Mouse (Mus musculus) liver, postnatal 0 days (tissue): Measurements from ENCODE around the gene Ankrd13a. TPM values are rescaled to one million over a fixed set of nuclear protein-coding genes. Genes with fewer than 3 reads are reported as not detected.
A peak's percentile ranks its signal among the peaks of the same experiment; 100 is the strongest.
"Not testable (repeated sequence)": the region's sequence is repeated elsewhere in the genome, so short reads cannot be mapped to it uniquely, and the experiment has no call there.

Experiments used
- ATAC-seq: fragments of 200-750 bp; cut with Nextera tagmentation; 2 replicates; pipeline ENCODE4 v1.8.0; 2017; ENCODE audit warnings: mild to moderate bottlenecking, moderate library complexity
- DNase-seq: peaks from one replicate; pipeline ENCODE4 v3.0.0-alpha.2; 2016
- H3K27ac ChIP-seq: fragments of 300-500 bp; sonication (generic); 2 replicates; pipeline ENCODE4 v1.5.1; 2014; ENCODE audit warnings: antibody characterized with exemption, moderate library complexity, mild to moderate bottlenecking, low read depth
- H3K27me3 ChIP-seq: fragments of 300-500 bp; sonication (generic); 2 replicates; pipeline ENCODE4 v1.6.1; 2014; ENCODE audit warnings: low read length, control low read depth, mixed read lengths; ENCODE audit not compliant: insufficient read depth
- H3K36me3 ChIP-seq: fragments of 300-500 bp; sonication (generic); replicated peaks from 2 replicates; pipeline ENCODE4 v1.6.1; 2014; ENCODE audit warnings: mild to moderate bottlenecking, control low read depth, low read length, moderate library complexity, mixed read lengths; ENCODE audit not compliant: insufficient read depth
- H3K4me1 ChIP-seq: fragments of 300-500 bp; sonication (generic); 2 replicates; pipeline ENCODE4 v1.6.1; 2014; ENCODE audit warnings: antibody characterized with exemption, mild to moderate bottlenecking, control low read depth; ENCODE audit not compliant: insufficient read depth
- H3K4me2 ChIP-seq: fragments of 300-500 bp; sonication (generic); 2 replicates; pipeline ENCODE4 v1.6.1; 2014; ENCODE audit warnings: low read depth, mild to moderate bottlenecking, low read length, moderate library complexity, mixed read lengths
- H3K4me3 ChIP-seq: fragments of 300-500 bp; sonication (generic); 2 replicates; pipeline ENCODE4 v1.5.1; 2014; ENCODE audit warnings: low read depth, low read length
- H3K9ac ChIP-seq: fragments of 300-500 bp; sonication (generic); replicated peaks from 2 replicates; pipeline ENCODE4 v1.6.1; 2014; ENCODE audit warnings: mild to moderate bottlenecking, moderate library complexity
- H3K9me3 ChIP-seq: fragments of 300-500 bp; sonication (generic); 2 replicates; pipeline ENCODE4 v1.6.1; 2016; ENCODE audit warnings: mild to moderate bottlenecking, control low read depth, low read length, mixed read lengths
- CTCF ChIP-seq: sonication (generic); IDR thresholded peaks from 2 replicates; pipeline ENCODE4 v1.5.1; 2016; ENCODE audit warnings: antibody characterized with exemption, low read depth
- EP300 ChIP-seq: IDR thresholded peaks from 2 replicates; pipeline ENCODE4 v1.6.1; 2016; ENCODE audit warnings: antibody characterized with exemption, low read depth, mild to moderate bottlenecking
- WGBS: fragments of 180-500 bp; shearing (Covaris S2); extraction: QIAGEN DNeasy Blood & Tissue Kit; methylation state at CpG from one replicate; pipeline ENCODE4 v1.1.7; 2014; ENCODE audit not compliant: insufficient replicate concordance; 5-methylcytosine and 5-hydroxymethylcytosine counted together
- microRNA-seq: library from miRNA; unstranded; fragments of <30 nt; microRNA quantifications from one replicate; pipeline ENCODE4, GENCODE M21; 2016
- polyA plus RNA-seq: library from polyadenylated mRNA; unstranded; fragments of >200 nt; fragmentation: Nextera tagmentation; extraction: Ambion mirVana; gene quantifications from 2 replicates; pipeline ENCODE4 v1.2.1, GENCODE M21; 2015

Gene Ankrd13a
- polyA plus RNA-seq, 1 experiment from 2014 or later = 26.7 TPM

DNA sequence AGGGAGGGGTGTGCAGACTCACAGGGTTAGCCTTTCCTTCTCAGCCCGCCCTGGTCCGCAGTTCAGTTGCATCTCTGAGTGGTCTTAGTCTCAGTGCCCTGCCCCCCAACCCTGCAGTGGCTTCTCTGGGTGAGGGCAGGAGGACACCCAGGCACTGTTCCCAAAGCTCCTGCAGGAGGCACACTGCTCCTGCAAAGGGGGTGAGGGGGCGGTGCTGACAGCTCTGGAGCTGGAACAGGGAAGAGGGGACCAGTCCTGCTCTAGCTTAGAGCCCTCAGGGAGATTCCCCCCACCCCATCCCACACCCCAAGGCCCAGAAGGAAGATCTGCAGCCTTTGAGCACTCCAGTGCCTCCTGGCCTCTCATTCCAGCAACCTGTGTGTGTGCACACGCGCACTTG is 68.2 kb downstream of the Ankrd13a start:
- no peaks in the 10 kb centered on the region for H3K27me3 ChIP-seq
- H3K9ac ChIP-seq = no peak overlapping the region
- H3K4me2 ChIP-seq = no peak overlapping the region
- no peak for ATAC-seq
- DNase-seq = no peak
- H3K36me3 ChIP-seq = no peaks in the 10 kb centered on the region
- H3K4me1 ChIP-seq = no peaks in the 10 kb centered on the region
- TF ChIP-seq EP300 = no peak
- TF ChIP-seq CTCF = no peak
- no peak overlapping the region for H3K4me3 ChIP-seq
- H3K9me3 ChIP-seq = no peaks in the 10 kb centered on the region
- WGBS = 77% methylated on average over 5 of the region's 5 CpGs
- no peak overlapping the region for H3K27ac ChIP-seq

DNA sequence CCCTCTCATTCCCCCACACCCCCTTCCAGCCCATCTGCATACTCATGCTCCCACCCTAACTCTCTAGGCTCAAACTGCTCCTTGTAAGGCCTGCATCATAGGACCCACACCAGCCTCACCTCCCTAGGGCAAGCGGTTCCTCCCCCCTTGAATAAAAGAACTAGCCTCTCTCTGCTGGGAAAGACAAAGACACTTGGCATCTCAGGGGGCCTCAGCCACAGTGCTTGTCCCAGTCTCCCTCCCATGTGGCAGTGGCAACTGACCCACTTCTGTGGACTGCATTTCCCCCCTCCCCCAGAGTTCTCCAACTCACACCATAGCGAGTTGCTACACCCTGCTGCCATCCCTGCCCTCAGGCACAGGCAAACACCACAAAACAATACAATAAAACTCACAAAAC is 69.9 kb downstream of the Ankrd13a start:
- not testable (repeated sequence) for DNase-seq, H3K4me2 ChIP-seq, H3K27ac ChIP-seq, H3K9ac ChIP-seq, ATAC-seq, H3K27me3 ChIP-seq, H3K4me3 ChIP-seq, H3K9me3 ChIP-seq, H3K36me3 ChIP-seq, H3K4me1 ChIP-seq
- 79% methylated on average over 2 of the region's 2 CpGs for WGBS

DNA sequence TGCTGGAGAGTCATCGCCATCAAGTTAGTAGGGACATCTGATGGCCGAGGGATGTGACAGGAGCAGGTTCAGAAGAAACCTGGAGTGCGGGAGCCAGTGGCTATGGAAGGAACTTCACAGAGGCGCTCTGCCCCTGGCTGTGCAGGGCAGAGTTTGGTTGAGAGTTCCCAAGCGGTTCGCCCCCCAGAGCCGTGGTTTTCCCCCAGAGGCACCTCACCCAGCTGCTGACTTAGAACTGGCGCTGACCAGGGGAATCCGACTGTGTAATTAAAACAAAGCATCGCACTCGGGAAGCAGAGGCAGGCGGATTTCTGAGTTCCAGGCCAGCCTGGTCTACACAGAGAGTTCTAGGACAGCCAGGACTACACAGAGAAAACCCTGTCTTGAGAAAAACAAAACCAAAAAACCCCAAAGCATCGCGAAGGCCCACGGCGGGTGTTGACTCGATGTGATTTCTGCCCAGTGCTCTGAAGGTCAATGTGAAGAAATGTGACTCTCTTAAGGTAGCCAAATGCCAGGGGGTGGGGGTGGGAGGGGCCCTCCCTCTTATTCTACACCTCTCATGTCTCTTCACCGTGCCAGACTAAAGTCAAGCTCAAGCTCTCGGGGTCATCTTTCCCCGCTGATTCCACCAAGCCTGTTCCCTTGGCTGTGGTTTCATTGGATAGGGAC is 77.2 kb downstream of the Ankrd13a start:
- ATAC-seq = peak; percentile 56
- TF ChIP-seq CTCF (no peak), EP300 (no peak)

DNA sequence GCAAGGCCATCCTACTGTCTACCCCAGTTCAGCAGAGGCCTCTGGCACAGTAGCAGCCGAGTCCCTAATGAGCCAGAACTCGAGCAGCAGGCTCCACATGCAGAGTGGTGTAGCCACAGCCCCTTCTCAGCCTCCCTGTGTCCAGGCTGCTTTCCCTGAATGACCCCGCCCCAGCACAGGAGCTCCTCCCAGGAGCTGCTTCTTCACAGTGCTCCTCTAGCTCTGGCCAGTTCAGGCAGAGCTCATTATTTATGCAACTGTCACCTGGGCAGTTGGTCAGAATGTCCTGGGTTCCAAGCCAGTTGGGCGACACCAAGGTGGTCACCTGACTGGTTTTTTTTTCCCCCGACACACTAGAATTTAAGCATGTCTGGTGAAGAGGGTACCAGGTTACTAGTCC is 78.9 kb downstream of the Ankrd13a start, which contains the start of gene 4930519G04Rik:
4930519G04Rik (plus strand) TSS at position 301 of the 400 bp plus-strand sequence.
- H3K4me2 ChIP-seq, H3K27ac ChIP-seq, DNase-seq, H3K36me3 ChIP-seq, H3K9ac ChIP-seq, H3K27me3 ChIP-seq, ATAC-seq, H3K4me1 ChIP-seq, H3K9me3 ChIP-seq, H3K4me3 ChIP-seq: not testable (repeated sequence)
- 84% methylated on average over 3 of the region's 5 CpGs for WGBS

More for the DNA sequence above, 77.2 kb downstream of the Ankrd13a start:
- Histone ChIP-seq H3K4me2 (no peak overlapping the region), H3K27me3 (no peaks in the 10 kb centered on the region), H3K36me3 (no peaks in the 10 kb centered on the region), H3K27ac (no peak overlapping the region), H3K9ac (no peak overlapping the region), H3K9me3 (no peaks in the 10 kb centered on the region), H3K4me3 (no peak overlapping the region), H3K4me1 (no peaks in the 10 kb centered on the region)
- no peak for DNase-seq
- 75% methylated on average over 20 of the region's 20 CpGs for WGBS

Small RNAs within 50 kb of the gene (microRNA-seq; reads per million reads assigned to microRNA genes)
- 27.6 reads per million, percentile 30 among the genes with 10 or more reads in this experiment for gene Mir6240

Other genes with a start within 250 kb of the Ankrd13a start
- 0.80 and 1.8 TPM in 2 replicates for gene Fam222a, start 206.7 kb upstream of the Ankrd13a start, polyA plus RNA-seq
- gene Trpv4, start 116.3 kb upstream of the Ankrd13a start, polyA plus RNA-seq = 0.32 and 0.38 TPM in 2 replicates
- gene Gltp, start 83.7 kb upstream of the Ankrd13a start, polyA plus RNA-seq = 23.1 and 23.8 TPM in 2 replicates
- 1.9 and 2.4 TPM in 2 replicates for gene Tchp, start 66.9 kb upstream of the Ankrd13a start, polyA plus RNA-seq
- gene Git2, start 840 bp downstream of the Ankrd13a start, polyA plus RNA-seq = 10.5 and 11.1 TPM in 2 replicates
- 31.2 and 32.5 TPM in 2 replicates for gene 1500011B03Rik, start 48.8 kb downstream of the Ankrd13a start, polyA plus RNA-seq
- gene 4930519G04Rik, start 79.0 kb downstream of the Ankrd13a start, polyA plus RNA-seq = not detected in 2 replicates
- not detected in 2 replicates for gene Gm9936, start 84.0 kb downstream of the Ankrd13a start, polyA plus RNA-seq
- gene Oasl2, start 122.3 kb downstream of the Ankrd13a start, polyA plus RNA-seq = 7.8 and 10.1 TPM in 2 replicates
- 2.2 TPM in 2 replicates for gene Oasl1, start 148.6 kb downstream of the Ankrd13a start, polyA plus RNA-seq
- 10.4 and 15.3 TPM in 2 replicates for gene 2210016L21Rik, start 167.5 kb downstream of the Ankrd13a start, polyA plus RNA-seq
- gene Hnf1a, start 196.4 kb downstream of the Ankrd13a start, polyA plus RNA-seq = 5.6 and 7.0 TPM in 2 replicates
- gene Sppl3, start 236.5 kb downstream of the Ankrd13a start, polyA plus RNA-seq = 9.2 and 11.5 TPM in 2 replicates